Mouse (Mus musculus) T-helper 2 cell (primary cell): ENCODE data around the gene Nell2.

ENCODE experiments used
- in situ Hi-C: fragments of 300-600 bp; cut with MboI, MseI; formaldehyde crosslinking; loops from one replicate; pipeline ENCODE4 v1.15.1; 2025; ENCODE audit warnings: high pct_unique_total_duplicates

Gene Nell2

DNA sequence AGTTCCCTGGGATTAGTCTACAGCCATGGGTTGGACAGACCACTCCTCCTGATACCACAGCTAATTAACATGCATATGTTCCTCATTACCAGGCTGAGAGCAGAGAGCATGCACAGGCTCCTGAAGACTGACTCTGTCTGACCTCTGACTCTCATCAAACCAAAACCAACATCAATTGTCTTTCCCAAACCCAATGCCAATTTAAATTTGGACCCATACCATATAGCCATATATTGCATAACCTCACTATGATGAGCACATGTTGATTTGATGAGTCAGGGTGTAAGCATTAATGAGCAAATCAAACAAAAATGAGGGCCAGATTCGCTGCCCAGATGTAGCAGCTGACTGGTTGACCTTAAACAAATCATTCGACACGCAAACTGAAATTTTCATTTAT is 51.9 kb downstream of the Nell2 start:
- in situ Hi-C loops: no loop called here

DNA sequence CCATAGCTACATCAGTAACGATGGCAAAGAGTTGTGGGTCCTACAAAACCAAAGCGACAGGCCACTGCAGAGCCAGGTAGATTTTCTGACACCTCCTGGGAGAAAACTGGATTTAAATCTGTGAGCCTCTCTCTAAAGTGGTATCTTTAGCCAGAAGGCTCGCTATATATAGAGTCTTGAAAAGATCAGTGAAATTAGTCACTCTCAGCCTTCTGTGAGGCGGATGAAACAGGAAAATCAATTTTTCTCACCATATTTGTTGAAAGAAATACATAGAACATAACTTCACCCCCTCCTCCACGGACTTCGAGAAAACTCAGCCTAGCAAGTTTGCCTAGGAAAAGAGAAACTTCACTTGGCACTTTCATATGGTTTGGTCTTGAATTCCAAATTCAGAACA is 54.4 kb downstream of the Nell2 start:
- in situ Hi-C loops: no loop called here

GRCm38 (mm10) chr15:95467195-95467594 is 61.2 kb downstream of the Nell2 start:
- in situ Hi-C loops: no loop called here

GRCm38 (mm10) chr15:95460041-95460566 is 68.3 kb downstream of the Nell2 start:
- in situ Hi-C loops: no loop called here

GRCm38 (mm10) chr15:95444586-95444985 is 83.8 kb downstream of the Nell2 start:
- in situ Hi-C loops: no loop called here

- in situ Hi-C loops: no loop called here
Observed at GRCm38 (mm10) chr15:95437740-95438139, 90.6 kb downstream of the Nell2 start.

GRCm38 (mm10) chr15:95436261-95436660 is 92.1 kb downstream of the Nell2 start:
- in situ Hi-C loops: no loop called here

- in situ Hi-C loops: no loop called here
Observed at GRCm38 (mm10) chr15:95431156-95431799, 97.1 kb downstream of the Nell2 start.

- in situ Hi-C loops: no loop called here
Observed at GRCm38 (mm10) chr15:95430000-95430399, 98.4 kb downstream of the Nell2 start.

DNA sequence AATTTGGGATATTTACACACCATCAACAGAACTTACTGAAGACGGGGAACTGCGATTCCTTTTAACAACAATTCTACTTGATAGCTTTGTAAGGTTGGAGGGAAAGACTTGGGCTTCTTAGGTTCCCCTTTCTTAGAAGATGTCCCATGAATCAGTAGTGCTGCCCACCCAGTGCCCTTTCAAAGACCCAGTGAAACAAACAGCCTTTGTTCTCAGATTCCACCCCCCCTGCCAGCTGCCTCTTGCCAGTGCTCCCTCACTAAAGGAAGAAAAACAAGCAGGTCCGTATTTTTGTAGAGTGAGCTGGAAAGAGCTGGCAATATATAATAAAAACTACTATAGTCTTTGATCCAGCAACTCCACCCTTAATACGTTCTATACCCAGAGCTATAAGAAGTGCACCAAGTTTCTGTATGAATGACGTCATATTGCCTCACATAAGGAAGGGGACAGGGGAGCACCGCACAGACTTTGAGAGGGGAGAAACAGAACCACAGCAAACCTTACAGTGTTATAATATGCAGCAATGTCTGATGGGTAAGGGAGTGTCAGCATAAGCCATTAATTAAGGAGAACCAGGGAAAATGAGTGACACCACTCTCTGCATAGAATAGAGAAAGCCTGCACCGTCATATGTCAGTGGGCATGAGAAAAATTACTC is 100.2 kb downstream of the Nell2 start:
- in situ Hi-C loops: no loop called here

- in situ Hi-C loops: no loop called here
Observed at GRCm38 (mm10) chr15:95425085-95425484, 103.3 kb downstream of the Nell2 start.

DNA sequence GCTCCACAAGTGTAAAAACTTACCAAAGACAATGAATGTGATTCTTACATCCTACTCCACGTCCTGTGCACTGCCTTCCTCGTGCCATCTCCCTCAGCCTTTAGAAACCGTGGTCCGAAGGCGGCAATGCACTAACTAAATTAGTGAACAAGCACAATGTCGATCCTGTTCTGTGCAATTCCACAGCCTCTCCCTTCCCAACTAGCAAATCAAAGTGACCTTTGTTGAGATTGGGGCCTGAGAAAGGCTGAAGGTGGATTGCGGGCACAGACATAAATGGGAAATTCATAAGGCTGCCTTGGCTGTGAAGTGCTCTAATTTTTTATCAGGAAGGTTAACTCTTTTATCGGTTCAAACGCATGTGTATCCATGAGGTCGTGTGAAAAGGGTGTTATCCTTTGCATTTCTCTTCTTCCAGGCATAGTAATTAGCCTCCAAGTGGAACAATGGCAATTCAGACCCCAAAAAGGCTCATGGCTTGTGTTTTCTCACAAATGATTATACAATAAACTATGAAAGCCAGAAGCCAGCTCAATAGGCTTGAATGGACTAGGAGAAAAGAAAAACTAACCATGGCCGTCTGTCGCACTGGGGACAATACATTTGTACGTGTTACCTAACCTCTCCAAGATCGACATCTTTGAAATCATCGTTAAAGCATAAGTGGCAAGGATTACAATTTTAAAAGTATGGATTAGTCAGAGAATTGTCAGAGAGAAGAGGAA is 106.0 kb downstream of the Nell2 start:
- in situ Hi-C loops: no loop called here

DNA sequence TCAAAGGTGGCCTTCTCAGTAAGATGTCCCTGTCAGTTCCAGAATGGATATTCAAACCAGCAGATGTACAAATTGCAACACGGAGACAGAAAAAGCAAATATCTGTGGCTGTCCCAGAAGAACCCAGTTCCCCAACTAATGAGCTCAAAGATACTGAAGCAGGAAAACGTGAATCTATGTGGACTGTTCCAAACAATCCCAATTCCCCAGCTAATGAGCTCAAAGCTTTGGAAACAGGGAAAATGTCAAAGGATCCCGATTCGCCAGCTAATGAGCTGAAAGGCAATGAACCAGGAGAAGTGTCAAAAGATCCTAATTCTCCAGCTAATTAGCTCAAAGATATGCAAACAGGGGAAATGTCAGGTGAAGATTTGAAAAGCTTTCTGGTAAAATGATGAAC is 109.7 kb downstream of the Nell2 start:
- in situ Hi-C loops: no loop called here

- in situ Hi-C loops: no loop called here
Observed at GRCm38 (mm10) chr15:95411949-95412741, 116.2 kb downstream of the Nell2 start.

GRCm38 (mm10) chr15:95410213-95410843 is 118.0 kb downstream of the Nell2 start:
- in situ Hi-C loops: no loop called here

DNA sequence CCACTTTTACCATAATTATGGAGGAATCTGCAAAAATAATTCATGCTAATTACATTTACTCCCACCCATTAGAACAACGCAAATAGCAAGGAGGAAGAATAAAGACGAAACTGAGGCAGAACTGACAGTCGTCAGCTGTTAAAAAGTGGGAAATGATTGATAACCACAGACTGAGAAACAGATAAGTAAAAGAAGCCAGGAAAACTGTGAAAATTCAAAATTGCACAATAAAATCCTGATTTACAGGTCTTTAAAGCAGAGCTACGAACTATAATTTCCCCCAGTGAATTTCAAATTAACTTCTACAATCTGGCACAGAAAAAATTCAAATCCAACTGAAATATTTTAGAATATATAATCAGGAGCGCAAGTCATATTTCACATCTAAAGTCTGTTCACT is 138.0 kb downstream of the Nell2 start:
- in situ Hi-C loops: no loop called here

DNA sequence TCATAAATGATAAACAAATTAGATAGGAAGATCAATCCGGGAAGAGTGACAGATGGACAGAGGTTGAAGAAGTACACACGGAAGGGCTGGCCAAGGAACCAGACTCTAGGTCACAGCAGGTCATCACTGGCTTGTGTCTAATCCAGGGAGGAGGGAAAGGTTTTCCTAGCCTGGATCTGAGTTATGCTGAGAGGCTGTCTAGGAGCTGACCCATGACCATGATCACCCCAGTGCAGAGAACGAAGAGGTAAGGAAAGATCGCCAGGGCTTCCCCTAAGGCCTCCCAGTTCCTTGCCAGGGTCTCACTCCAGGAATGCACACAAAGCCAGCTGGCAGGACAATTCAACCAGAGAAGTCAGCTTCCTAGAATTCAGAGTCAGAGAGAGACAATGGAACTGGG is 139.4 kb downstream of the Nell2 start:
- in situ Hi-C loops: no loop called here

- in situ Hi-C loops: no loop called here
Observed at GRCm38 (mm10) chr15:95380859-95381258, 147.5 kb downstream of the Nell2 start.

DNA sequence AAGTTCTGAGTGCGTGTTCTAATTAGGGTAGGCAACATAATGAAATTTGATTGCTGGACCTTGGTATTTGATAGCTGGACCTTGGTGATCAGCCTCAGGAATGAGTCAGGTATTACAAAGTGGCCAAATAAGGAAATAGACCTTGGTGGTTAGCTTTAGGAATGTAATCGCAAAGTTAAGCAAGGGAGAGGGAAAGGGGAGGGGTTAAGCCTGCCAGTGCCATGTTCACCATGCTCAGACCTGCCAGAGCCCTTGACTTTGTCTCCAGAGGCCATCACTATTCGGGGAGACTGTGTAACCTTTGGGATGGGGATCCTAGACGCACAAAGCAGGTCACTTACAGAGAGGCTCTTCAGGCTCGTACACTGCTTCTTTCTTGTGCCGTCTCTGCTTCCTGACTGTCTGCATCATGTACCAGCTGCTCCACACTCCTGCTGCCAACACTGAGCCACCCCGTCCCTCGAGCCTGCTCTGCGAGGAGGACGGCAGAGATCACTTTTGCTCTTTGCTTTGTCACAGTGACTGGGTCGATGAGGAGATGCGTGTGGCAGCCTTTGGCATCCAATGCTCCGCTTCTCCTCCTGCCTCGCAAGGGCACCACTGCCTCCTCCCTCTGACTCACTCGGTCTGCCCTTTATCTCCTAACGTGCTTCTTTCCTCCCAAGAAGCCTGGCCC is 157.5 kb downstream of the Nell2 start:
- in situ Hi-C loops: no loop called here

DNA sequence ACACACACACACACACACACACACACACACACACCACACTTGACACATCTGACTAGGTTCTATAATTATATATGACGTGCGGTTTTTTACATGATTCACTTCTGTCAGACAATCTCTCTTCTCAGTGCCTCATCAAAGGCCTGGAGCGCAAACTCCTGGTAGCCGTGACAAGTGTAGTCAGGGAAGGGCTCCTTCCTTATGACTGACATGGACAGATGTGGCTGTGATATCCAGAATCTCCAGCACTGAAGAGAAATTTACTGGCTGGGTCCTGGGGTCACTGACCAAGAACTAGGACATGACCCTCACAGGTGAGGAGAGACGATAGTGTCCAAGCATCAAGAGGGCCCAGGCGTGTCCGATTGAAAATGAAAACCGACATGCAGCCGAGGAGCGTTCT is 160.2 kb downstream of the Nell2 start:
- in situ Hi-C loops: no loop called here

DNA sequence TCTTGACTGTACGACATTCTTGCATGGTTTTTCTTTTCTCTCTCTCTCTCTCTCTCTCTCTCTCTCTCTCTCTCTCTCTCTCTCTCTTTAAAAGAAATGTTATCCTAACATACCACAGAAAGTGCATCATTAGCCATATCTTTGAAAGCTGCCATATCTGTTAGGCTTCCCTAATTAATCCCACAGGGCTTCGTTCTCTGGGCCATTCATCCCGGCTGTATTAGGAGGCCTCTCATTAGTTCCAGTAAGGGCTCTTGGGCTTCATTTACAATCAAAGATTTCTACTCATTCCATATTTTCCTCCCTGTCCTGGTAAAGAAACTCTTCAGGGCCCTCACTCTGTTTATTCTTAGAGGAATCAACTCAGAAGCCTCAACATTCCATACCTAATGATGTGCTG is 161.9 kb downstream of the Nell2 start:
- in situ Hi-C loops: no loop called here
